Mouse (Mus musculus) liver, adult 2 months (tissue): ENCODE measurements around the gene Sco1. TPM values are rescaled to one million over a fixed set of nuclear protein-coding genes. Genes with fewer than 3 reads are reported as not detected.

Experiments
- DNase-seq: peaks from one replicate; pipeline ENCODE4 v3.0.0-alpha.2; 2011; ENCODE audit warnings: low read depth, low spot score; ENCODE audit errors: extremely low read depth
- H3K27ac ChIP-seq: fragments of 200-500 bp; replicated peaks from 2 replicates; pipeline ENCODE4 v1.5.1; 2012; ENCODE audit warnings: low read depth, mild to moderate bottlenecking, control low read depth, inconsistent platforms, low read length; ENCODE audit not compliant: insufficient read depth
- H3K27me3 ChIP-seq: fragments of 200-500 bp; 2 replicates; pipeline ENCODE4 v1.6.1; 2012; ENCODE audit warnings: mild to moderate bottlenecking, moderate library complexity, low read length, inconsistent platforms; ENCODE audit not compliant: control insufficient read depth, insufficient read depth
- H3K36me3 ChIP-seq: fragments of 200-500 bp; 2 replicates; pipeline ENCODE4 v1.6.1; 2012; ENCODE audit warnings: low read length, inconsistent platforms; ENCODE audit not compliant: control insufficient read depth, insufficient read depth
- H3K4me1 ChIP-seq: fragments of 200-500 bp; 2 replicates; pipeline ENCODE4 v1.6.1; 2011; ENCODE audit warnings: low read length; ENCODE audit not compliant: control insufficient read depth, insufficient read depth
- H3K4me3 ChIP-seq: fragments of 200-500 bp; 2 replicates; pipeline ENCODE4 v1.5.1; 2011; ENCODE audit warnings: low read depth, mild to moderate bottlenecking, control low read depth, low read length, moderate library complexity; ENCODE audit not compliant: insufficient read depth
- H3K79me2 ChIP-seq: fragments of 200-500 bp; 2 replicates; pipeline ENCODE4 v1.6.1; 2012; ENCODE audit warnings: inconsistent platforms, mild to moderate bottlenecking, low read length, moderate library complexity; ENCODE audit not compliant: control insufficient read depth, insufficient read depth
- H3K9ac ChIP-seq: fragments of 200-500 bp; 2 replicates; pipeline ENCODE4 v1.6.1; 2012; ENCODE audit warnings: low read depth, mild to moderate bottlenecking, control low read depth, inconsistent platforms, low read length
- CTCF ChIP-seq: fragments of 200-500 bp; IDR thresholded peaks from 2 replicates; pipeline ENCODE4 v1.5.1; 2011; ENCODE audit warnings: low read depth, low read length, control low read depth
- POLR2A ChIP-seq: fragments of 200-500 bp; IDR thresholded peaks from 2 replicates; pipeline ENCODE4 v1.6.1; 2011; ENCODE audit warnings: low read length, control low read depth; ENCODE audit not compliant: insufficient read depth; ENCODE audit errors: extremely low read depth
- WGBS: fragments of 180-500 bp; shearing (Covaris S2); methylation state at CpG from one replicate; pipeline ENCODE4 v1.1.7; 2018; 5-methylcytosine and 5-hydroxymethylcytosine counted together
- polyA plus RNA-seq: library from polyadenylated mRNA; depleted of rRNA; stranded (reverse); fragments of >200 nt; gene quantifications from 2 replicates; pipeline ENCODE4 v1.2.3, GENCODE M21; 2012; rRNA removed
- total RNA-seq: library from RNA; depleted of rRNA; stranded (reverse); fragments of >200 nt; gene quantifications from 2 replicates; pipeline ENCODE4 v1.2.3, GENCODE M21; 2014; rRNA removed

The Sco1 gene
- total RNA-seq = 10.5 and 11.5 TPM in 2 replicates
- polyA plus RNA-seq = 4.8 and 5.5 TPM in 2 replicates

DNA sequence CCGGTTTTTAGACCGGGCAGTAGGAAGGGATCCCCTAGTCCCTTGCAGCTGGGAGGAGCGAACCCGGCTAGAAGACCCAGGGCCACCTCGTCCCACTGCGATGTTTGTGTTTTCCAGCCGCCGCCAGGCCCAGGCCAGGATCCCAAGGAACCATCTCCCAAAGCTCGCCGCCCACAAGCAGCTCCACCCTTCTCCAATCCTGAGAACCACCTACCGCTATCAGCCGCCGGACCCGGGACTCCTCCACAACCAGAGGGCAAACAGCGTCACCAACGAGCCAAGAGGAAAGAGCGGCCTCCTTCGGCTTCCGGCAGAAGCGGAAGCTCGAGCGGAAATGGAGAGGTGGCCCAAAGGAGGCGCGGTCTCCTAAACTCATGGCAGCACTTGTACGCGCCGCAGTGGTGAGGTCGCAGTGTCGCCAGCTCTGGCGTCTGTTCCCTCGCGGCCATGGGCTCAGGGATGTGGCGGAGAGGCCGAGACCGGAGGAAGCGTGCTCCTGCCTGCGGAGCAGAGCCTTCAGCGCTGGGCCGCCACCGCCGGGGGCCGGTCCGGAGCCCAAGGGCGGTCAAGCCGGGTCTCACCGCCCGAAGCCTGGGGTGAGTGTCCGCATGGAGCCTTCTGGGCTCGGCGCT is at the start of gene Sco1, which contains the start of gene Adprm:
Gene Sco1, plus strand, starts transcription at position 350 of the 632 bp plus-strand sequence.
Gene Adprm, minus strand, starts transcription at position 274 of the 632 bp plus-strand sequence.
- peak; percentile 93 for DNase-seq
- Histone ChIP-seq H3K36me3 (peaks cover 18% of the 10 kb centered on the region), H3K4me1 (peaks cover 17% of the 10 kb centered on the region), H3K79me2 (peaks cover 13% of the 10 kb centered on the region; the same call in 1 of the 2 replicates), H3K9ac (peak within 1 kb of the TSS; percentile 94), H3K4me3 (peak within 1 kb of the TSS; percentile 95), H3K27me3 (no peaks in the 10 kb centered on the region), H3K27ac (peak within 1 kb of the TSS; percentile 92)
- under 1% methylated on average over 50 of the region's 50 CpGs for WGBS
- TF ChIP-seq POLR2A = peak; percentile 70
- peak; percentile 20; the same call in 1 of the 2 replicates for TF ChIP-seq CTCF

DNA sequence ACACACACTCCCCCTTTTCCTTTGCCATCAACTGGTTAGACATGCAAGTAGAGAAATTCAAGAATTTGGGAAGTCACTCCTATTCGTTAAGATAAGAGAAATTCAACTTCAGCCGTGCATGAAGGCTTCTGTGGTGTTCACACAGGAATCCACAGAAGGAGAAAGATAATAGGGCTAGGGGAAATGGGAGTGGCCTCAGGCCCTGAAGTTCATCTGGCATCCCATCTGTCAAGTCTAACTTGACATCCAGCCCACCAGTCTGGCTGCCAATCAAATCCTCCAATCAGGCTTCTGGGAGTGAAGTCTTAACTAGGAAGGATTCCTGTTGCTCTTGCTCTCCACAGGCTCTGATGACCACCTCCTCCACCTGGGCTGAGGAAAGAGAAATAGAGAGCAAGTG is 49.6 kb upstream of the Sco1 start:
- Histone ChIP-seq H3K27ac (no peak overlapping the region), H3K36me3 (no peaks in the 10 kb centered on the region), H3K4me3 (no peak overlapping the region), H3K79me2 (no peaks in the 10 kb centered on the region), H3K4me1 (no peaks in the 10 kb centered on the region), H3K9ac (no peak overlapping the region), H3K27me3 (no peaks in the 10 kb centered on the region)
- WGBS = 68% methylated on average over 2 of the region's 2 CpGs
- DNase-seq = no peak
- no peak for TF ChIP-seq POLR2A
- no peak for TF ChIP-seq CTCF

DNA sequence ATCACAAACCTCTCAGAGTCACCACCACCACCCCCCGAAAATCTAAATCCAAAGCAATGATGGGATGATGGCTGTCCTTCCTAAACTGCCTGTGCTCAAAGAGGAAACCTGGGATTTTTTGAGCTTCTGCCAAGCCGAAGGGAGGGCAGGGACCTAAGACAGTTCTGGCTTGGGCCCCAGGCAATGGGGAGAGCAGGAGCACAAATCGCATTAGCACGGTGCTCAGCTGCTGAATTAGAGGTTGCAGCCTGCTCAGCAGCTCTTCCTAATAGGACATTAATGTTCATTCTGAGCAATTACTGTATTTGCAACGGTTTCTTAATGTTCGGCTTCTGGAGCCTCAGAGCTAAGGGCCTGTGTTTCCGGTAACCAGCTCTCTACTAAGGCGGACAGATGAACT is 44.5 kb upstream of the Sco1 start:
- 86% methylated on average over 8 of the region's 8 CpGs for WGBS
- Histone ChIP-seq H3K79me2 (no peaks in the 10 kb centered on the region), H3K27me3 (no peaks in the 10 kb centered on the region), H3K9ac (no peak overlapping the region), H3K36me3 (no peaks in the 10 kb centered on the region), H3K27ac (no peak overlapping the region), H3K4me1 (no peaks in the 10 kb centered on the region), H3K4me3 (no peak overlapping the region)
- DNase-seq = no peak
- TF ChIP-seq POLR2A (no peak), CTCF (no peak)

DNA sequence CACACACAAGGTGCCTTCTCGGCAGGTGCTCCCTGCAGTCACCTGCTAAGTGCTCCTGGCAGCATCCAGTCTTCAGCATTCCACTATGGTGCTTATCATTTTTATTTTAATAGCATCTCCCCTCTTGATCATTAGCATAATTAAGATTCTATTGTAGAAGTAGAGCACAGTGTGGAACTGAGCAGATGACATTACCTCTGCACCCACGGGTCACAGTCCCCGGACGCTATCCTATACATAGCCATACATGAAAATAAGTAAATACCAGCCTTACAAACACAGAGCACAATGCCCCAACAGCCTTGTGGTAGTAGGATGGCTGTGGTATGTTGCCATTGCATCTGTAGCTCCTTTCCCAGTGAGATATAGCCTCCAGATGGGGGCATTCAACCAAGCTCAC is 43.9 kb upstream of the Sco1 start:
- 96% methylated on average over 4 of the region's 4 CpGs for WGBS
- H3K27ac ChIP-seq = no peak overlapping the region
- H3K79me2 ChIP-seq = no peaks in the 10 kb centered on the region
- H3K4me3 ChIP-seq = no peak overlapping the region
- H3K4me1 ChIP-seq = no peaks in the 10 kb centered on the region
- H3K27me3 ChIP-seq = no peaks in the 10 kb centered on the region
- H3K36me3 ChIP-seq = no peaks in the 10 kb centered on the region
- TF ChIP-seq CTCF (no peak), POLR2A (no peak)
- DNase-seq = no peak
- H3K9ac ChIP-seq = no peak overlapping the region

DNA sequence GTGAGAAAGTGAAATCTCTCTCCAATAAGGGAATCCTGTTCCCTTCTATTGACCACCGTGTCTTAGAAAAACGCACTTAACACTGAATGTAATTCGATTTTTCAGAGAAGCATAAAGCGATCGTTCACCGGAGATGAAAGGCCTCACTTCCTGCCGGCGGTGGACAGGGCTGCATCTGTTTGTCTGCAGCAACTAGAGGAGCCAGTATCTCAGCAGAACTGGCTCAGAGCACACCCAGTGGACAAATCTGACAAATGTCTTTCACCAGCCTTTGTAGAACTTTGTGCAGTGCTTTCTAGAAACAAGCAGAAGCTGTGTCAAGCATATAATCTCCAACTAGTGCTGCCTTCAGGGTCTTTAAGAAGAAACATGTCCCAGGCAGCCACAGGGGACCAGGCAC is 42.0 kb upstream of the Sco1 start:
- Histone ChIP-seq H3K27ac (no peak overlapping the region), H3K4me3 (no peak overlapping the region), H3K9ac (no peak overlapping the region), H3K4me1 (no peaks in the 10 kb centered on the region), H3K27me3 (no peaks in the 10 kb centered on the region), H3K36me3 (no peaks in the 10 kb centered on the region), H3K79me2 (no peaks in the 10 kb centered on the region)
- no peak for DNase-seq
- WGBS = 7% methylated on average over 8 of the region's 8 CpGs
- no peak for TF ChIP-seq POLR2A

DNA sequence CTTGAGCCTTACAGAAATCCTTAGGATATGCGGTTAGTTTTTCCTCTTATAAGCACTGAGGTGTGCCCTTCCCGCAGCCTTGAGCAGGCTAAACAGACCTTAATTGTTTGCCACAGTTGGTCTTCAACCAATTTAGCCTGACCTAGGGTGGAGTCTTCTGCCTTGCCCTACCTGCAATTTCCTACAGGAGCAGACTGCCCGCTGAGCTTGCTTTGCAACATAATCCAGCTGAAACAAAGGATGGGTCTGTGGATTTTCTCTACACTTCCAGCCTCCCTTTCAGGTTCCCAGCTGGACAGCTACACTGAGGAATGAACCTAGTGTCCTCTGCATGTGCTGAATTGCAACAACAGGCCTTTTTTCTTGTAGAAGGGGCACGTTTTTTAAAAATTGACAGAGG is 40.8 kb upstream of the Sco1 start:
- Histone ChIP-seq H3K36me3 (no peaks in the 10 kb centered on the region), H3K27ac (no peak overlapping the region), H3K9ac (no peak overlapping the region), H3K4me1 (no peaks in the 10 kb centered on the region), H3K27me3 (no peaks in the 10 kb centered on the region), H3K79me2 (no peaks in the 10 kb centered on the region), H3K4me3 (no peak overlapping the region)
- TF ChIP-seq CTCF = no peak
- no peak for TF ChIP-seq POLR2A
- no peak for DNase-seq
- WGBS = 75% methylated on average over 4 of the region's 4 CpGs
